Mouse (Mus musculus) E14TG2a.4 (cell line): ENCODE data around the gene Cdkn2b.

ENCODE experiments used
- H3K27me3 ChIP-seq: 2 replicates; pipeline ENCODE4 v1.6.1; 2014; ENCODE audit warnings: low read length, control low read depth; ENCODE audit not compliant: insufficient read depth
- H3K36me3 ChIP-seq: 2 replicates; pipeline ENCODE4 v1.6.1; 2014; ENCODE audit warnings: low read length, control low read depth; ENCODE audit not compliant: insufficient read depth
- H3K4me1 ChIP-seq: replicated peaks from 2 replicates; pipeline ENCODE4 v1.6.1; 2014; ENCODE audit warnings: low read depth, low read length, control low read depth
- H3K4me3 ChIP-seq: replicated peaks from 2 replicates; pipeline ENCODE4 v1.5.1; 2014; ENCODE audit warnings: mild to moderate bottlenecking, low read length
- H3K9me3 ChIP-seq: 2 replicates; pipeline ENCODE4 v1.6.1; 2014; ENCODE audit warnings: low read length, control low read depth
- CTCF ChIP-seq: conservative IDR thresholded peaks from 2 replicates; pipeline ENCODE4 v1.5.1; 2014; ENCODE audit warnings: low read length
- NANOG ChIP-seq: IDR thresholded peaks from 2 replicates; pipeline ENCODE4 v1.6.1; 2014; ENCODE audit warnings: borderline replicate concordance, low read length, mixed read lengths
- POU5F1 ChIP-seq: IDR thresholded peaks from 2 replicates; pipeline ENCODE4 v1.6.1; 2014; ENCODE audit warnings: low read length, borderline replicate concordance

The Cdkn2b gene

GRCm38 (mm10) chr4:89282036-89282566 lies 28.7 kb downstream of the Cdkn2b start:
- Histone ChIP-seq H3K4me3 (peak overlapping the region; percentile 70), H3K9me3 (peaks cover 7% of the 10 kb centered on the region), H3K36me3 (no peaks in the 10 kb centered on the region), H3K27me3 (peaks cover 79% of the 10 kb centered on the region), H3K4me1 (peaks cover 19% of the 10 kb centered on the region)
- TF ChIP-seq POU5F1 = no peak
- peak; percentile 38 for TF ChIP-seq CTCF

GRCm38 (mm10) chr4:89281236-89281635 lies 29.6 kb downstream of the Cdkn2b start:
- peaks cover 85% of the 10 kb centered on the region for H3K27me3 ChIP-seq
- H3K36me3 ChIP-seq = no peaks in the 10 kb centered on the region
- no peak for TF ChIP-seq NANOG
- no peak for TF ChIP-seq POU5F1
- TF ChIP-seq CTCF = no peak
- H3K4me1 ChIP-seq = peaks cover 27% of the 10 kb centered on the region
- H3K9me3 ChIP-seq = peaks cover 7% of the 10 kb centered on the region
- H3K4me3 ChIP-seq = no peak overlapping the region

GRCm38 (mm10) chr4:89279641-89280040 lies 31.2 kb downstream of the Cdkn2b start:
- no peaks in the 10 kb centered on the region for H3K36me3 ChIP-seq
- peaks cover 88% of the 10 kb centered on the region for H3K27me3 ChIP-seq
- H3K4me3 ChIP-seq = no peak overlapping the region
- no peak for TF ChIP-seq NANOG
- no peak for TF ChIP-seq POU5F1
- TF ChIP-seq CTCF = no peak
- H3K9me3 ChIP-seq = no peaks in the 10 kb centered on the region
- peaks cover 38% of the 10 kb centered on the region for H3K4me1 ChIP-seq

DNA sequence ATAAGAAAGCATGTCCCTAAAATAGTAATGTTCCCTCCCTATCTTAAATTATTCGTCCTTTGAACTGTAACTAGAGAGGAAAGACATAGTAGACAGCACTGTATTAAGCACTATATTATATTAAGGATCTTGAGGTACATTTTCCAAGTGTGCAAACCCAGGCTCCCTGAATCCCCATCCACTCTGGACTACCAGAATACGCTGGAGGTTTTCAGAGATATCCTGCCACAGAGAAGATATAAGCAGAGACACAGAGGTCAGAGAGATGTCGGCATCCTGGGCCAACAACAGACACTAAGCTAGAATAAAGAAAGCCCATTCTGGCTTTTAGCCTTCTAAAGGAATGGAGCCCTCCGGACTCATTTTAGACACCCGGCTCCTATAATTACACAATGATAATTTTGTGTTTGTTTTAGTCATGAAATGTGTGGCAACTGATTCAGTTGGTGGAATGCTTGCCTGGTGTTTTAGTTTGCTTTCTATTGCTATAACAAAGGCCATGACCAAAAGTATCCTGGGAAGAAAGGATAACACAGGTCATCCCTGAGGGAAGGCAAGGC lies 33.4 kb downstream of the Cdkn2b start:
- no peaks in the 10 kb centered on the region for H3K36me3 ChIP-seq
- no peaks in the 10 kb centered on the region for H3K9me3 ChIP-seq
- no peak overlapping the region for H3K4me3 ChIP-seq
- H3K4me1 ChIP-seq = peaks cover 51% of the 10 kb centered on the region
- TF ChIP-seq CTCF (no peak), NANOG (no peak), POU5F1 (no peak)
- peaks cover 92% of the 10 kb centered on the region for H3K27me3 ChIP-seq

- Histone ChIP-seq H3K4me1 (peaks cover 48% of the 10 kb centered on the region), H3K4me3 (peak overlapping the region; percentile 39), H3K36me3 (no peaks in the 10 kb centered on the region), H3K9me3 (no peaks in the 10 kb centered on the region), H3K27me3 (peaks cover 92% of the 10 kb centered on the region)
- TF ChIP-seq POU5F1 (no peak), NANOG (no peak), CTCF (no peak)
Observed at GRCm38 (mm10) chr4:89276669-89277219, 34.1 kb downstream of the Cdkn2b start.

GRCm38 (mm10) chr4:89275811-89276584 lies 34.8 kb downstream of the Cdkn2b start:
- TF ChIP-seq CTCF (no peak), POU5F1 (no peak), NANOG (no peak)
- Histone ChIP-seq H3K4me1 (peaks cover 44% of the 10 kb centered on the region), H3K4me3 (peak overlapping the region; percentile 39), H3K9me3 (no peaks in the 10 kb centered on the region), H3K27me3 (peaks cover 89% of the 10 kb centered on the region), H3K36me3 (no peaks in the 10 kb centered on the region)

DNA sequence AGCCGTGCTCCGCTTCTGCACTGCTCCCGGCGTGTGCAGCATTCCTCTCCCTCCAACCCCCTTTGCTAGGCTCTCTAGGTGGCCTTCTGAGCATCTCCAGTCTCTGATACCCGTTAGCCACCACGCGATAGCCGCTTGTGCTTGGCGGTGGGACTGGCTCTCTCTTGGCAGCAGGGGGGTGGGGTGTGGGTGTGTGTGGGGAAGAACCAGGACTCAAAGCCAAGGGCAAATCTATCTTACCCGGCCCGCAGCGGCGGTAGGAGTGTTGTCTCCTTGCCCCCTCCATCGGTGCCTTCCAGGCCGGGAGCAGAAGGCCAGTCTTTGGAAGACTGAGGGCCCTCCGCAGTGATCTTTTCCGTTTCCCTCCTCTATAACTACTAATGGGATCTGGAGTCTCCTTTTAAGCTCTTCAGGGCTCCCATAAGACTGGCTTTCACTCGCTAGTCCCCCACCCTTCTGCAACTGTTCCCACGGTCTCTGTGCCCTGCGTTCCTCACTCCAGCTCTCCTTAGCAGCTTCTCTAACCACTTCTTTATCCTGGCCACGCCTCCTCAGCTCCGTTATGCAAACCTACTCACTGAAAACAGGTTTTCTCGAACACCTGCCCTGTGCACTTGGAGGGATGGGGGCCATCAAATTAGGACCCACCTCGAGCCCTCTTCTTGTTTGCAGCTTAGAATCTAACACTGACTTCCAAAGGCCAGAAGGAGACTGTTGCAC lies 35.9 kb downstream of the Cdkn2b start:
- H3K4me3 ChIP-seq = 0 out of 2 replicates have a peak overlapping the region, but pooled peaks have one; percentile 7
- H3K4me1 ChIP-seq = peaks cover 44% of the 10 kb centered on the region
- no peaks in the 10 kb centered on the region for H3K9me3 ChIP-seq
- H3K27me3 ChIP-seq = peaks cover 89% of the 10 kb centered on the region
- TF ChIP-seq NANOG (no peak), POU5F1 (no peak), CTCF (no peak)
- H3K36me3 ChIP-seq = no peaks in the 10 kb centered on the region

DNA sequence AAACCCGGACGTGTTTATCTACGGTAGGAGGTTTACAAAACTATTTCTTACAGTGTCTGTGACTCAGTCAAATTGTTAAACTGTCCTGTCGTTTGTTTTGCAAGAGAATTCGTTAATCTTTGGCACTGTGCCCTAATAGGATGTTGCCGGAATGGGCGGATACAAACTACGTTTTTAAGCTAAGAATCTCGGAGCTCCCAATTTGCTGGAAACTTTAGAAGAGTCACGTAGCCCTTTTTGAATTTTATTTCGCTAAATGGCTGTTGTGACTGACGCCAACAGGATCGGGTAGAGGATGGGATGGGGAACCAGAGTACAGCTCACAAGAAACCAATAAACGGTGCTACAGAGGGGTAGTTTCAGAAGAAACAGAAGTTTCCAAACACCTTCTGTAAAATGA lies 36.8 kb downstream of the Cdkn2b start:
- H3K27me3 ChIP-seq = peaks cover 79% of the 10 kb centered on the region
- H3K4me1 ChIP-seq = peaks cover 44% of the 10 kb centered on the region
- no peaks in the 10 kb centered on the region for H3K9me3 ChIP-seq
- H3K36me3 ChIP-seq = no peaks in the 10 kb centered on the region
- H3K4me3 ChIP-seq = no peak overlapping the region
- no peak for TF ChIP-seq NANOG
